Mouse (Mus musculus) G1E-ER4 (cell line): ENCODE data around the gene Olfr1370. TPM values are rescaled to one million over a fixed set of nuclear protein-coding genes. Genes with fewer than 3 reads are reported as not detected.
A peak's percentile ranks its signal among the peaks of the same experiment; 100 is the strongest.
"Not testable (repeated sequence)": the region's sequence is repeated elsewhere in the genome, so short reads cannot be mapped to it uniquely, and the experiment has no call there.

ENCODE experiments used
- GATA1 ChIP-seq: IDR thresholded peaks from one replicate; pipeline ENCODE4 v1.8.0; 2012; ENCODE audit warnings: low read length, inconsistent platforms
- polyA plus RNA-seq: library from polyadenylated mRNA; stranded (reverse); fragments of >175 nt; gene quantifications from 2 replicates; pipeline ENCODE4 v1.2.3, GENCODE M21; 2012

Gene Olfr1370
- not detected in 2 replicates for polyA plus RNA-seq

GRCm38 (mm10) chr13:21074847-21075246, at the start of gene Olfr1370:
Gene Olfr1370, minus strand, starts transcription at chr13:21074947.
- TF ChIP-seq GATA1 = no peak

- TF ChIP-seq GATA1 = peak; percentile 87
Measured at GRCm38 (mm10) chr13:21114121-21114520, 39.4 kb upstream of the Olfr1370 start.

GRCm38 (mm10) chr13:21111183-21111582, 36.4 kb upstream of the Olfr1370 start, which contains the start of gene Olfr1369-ps1:
Gene Olfr1369-ps1, plus strand, starts transcription at chr13:21111483.
- TF ChIP-seq GATA1 = not testable (repeated sequence)

- no peak for TF ChIP-seq GATA1
Measured at GRCm38 (mm10) chr13:21110441-21110840, 35.7 kb upstream of the Olfr1370 start.

- no peak for TF ChIP-seq GATA1
Measured at GRCm38 (mm10) chr13:21109759-21110158, 35.0 kb upstream of the Olfr1370 start.

- TF ChIP-seq GATA1 = no peak
Measured at GRCm38 (mm10) chr13:21082686-21083085, 7.9 kb upstream of the Olfr1370 start.

GRCm38 (mm10) chr13:21066021-21066420, 8.7 kb downstream of the Olfr1370 start:
- no peak for TF ChIP-seq GATA1

GRCm38 (mm10) chr13:21050118-21050517, 24.6 kb downstream of the Olfr1370 start:
- no peak for TF ChIP-seq GATA1

- TF ChIP-seq GATA1 = no peak
Measured at GRCm38 (mm10) chr13:21040589-21041199, 34.1 kb downstream of the Olfr1370 start.

GRCm38 (mm10) chr13:21035981-21036380, 38.8 kb downstream of the Olfr1370 start:
- no peak for TF ChIP-seq GATA1

- no peak for TF ChIP-seq GATA1
Measured at GRCm38 (mm10) chr13:21035011-21035410, 39.7 kb downstream of the Olfr1370 start.

GRCm38 (mm10) chr13:21033176-21033575, 41.6 kb downstream of the Olfr1370 start:
- TF ChIP-seq GATA1 = no peak

GRCm38 (mm10) chr13:21024831-21025230, 49.9 kb downstream of the Olfr1370 start:
- no peak for TF ChIP-seq GATA1

Other genes starting within 250 kb of the Olfr1370 start
- not detected in 2 replicates for gene Olfr1369-ps1, start 36.5 kb upstream of the Olfr1370 start, polyA plus RNA-seq
- gene Olfr263, start 54.7 kb upstream of the Olfr1370 start, polyA plus RNA-seq = not detected in 2 replicates
- not detected in 2 replicates for gene Olfr1368, start 70.9 kb upstream of the Olfr1370 start, polyA plus RNA-seq
- 143 and 180 TPM in 2 replicates for gene Trim27, start 104.5 kb upstream of the Olfr1370 start, polyA plus RNA-seq
- not detected in 2 replicates for gene Gpx5, start 217.8 kb upstream of the Olfr1370 start, polyA plus RNA-seq
- gene Gpx6, start 237.2 kb upstream of the Olfr1370 start, polyA plus RNA-seq = not detected in 2 replicates